17 mouse cellular contexts compared by ENCODE assay signal in genomic region chr14:33168750-33169149, GRCm38 (mm10).
"Had no signal": no experiment of that assay in that cellular context is flagged by ENCODE, and none has a peak within 500 bp of the region (broad histone marks: within the 10 kb centered on the region; RNA-seq: fewer than 3 reads in every experiment).

No protein-coding gene starts in this region.

- H3K4me1 ChIP-seq: liver, embryonic 13.5 days; midbrain, embryonic 10.5 days; midbrain, embryonic 13.5 days; neural tube, embryonic 13.5 days had no signal

- DNase-seq: kidney, adult 2 months; kidney, postnatal 25 days; layer of hippocampus, postnatal 36 days; liver, embryonic 13.5 days; lung, adult 2 months; right cerebral cortex, postnatal 4 days; thymus, adult 18-20 months; thymus, postnatal 36 days had no signal

- ATAC-seq: midbrain, embryonic 13.5 days; midbrain, embryonic 16.5 days had no signal

- H3K27me3 ChIP-seq: liver, embryonic 13.5 days; megakaryocyte, embryonic 14.5 days; midbrain, embryonic 13.5 days had no signal

- H3K4me2 ChIP-seq: liver, embryonic 13.5 days; midbrain, embryonic 13.5 days; neural tube, embryonic 13.5 days had no signal

- H3K9ac ChIP-seq: liver, embryonic 13.5 days; midbrain, embryonic 13.5 days; neural tube, embryonic 13.5 days had no signal

- H3K36me3 ChIP-seq: liver, embryonic 13.5 days; midbrain, embryonic 10.5 days; midbrain, embryonic 13.5 days; neural tube, embryonic 13.5 days had no signal

- H3K4me3 ChIP-seq: left cerebral cortex, adult 2 months; liver, embryonic 13.5 days; megakaryocyte, embryonic 14.5 days; midbrain, embryonic 10.5 days; midbrain, embryonic 13.5 days; myocyte; neural tube, embryonic 13.5 days had no signal

- H3K27ac ChIP-seq: kidney, postnatal 0 days; left cerebral cortex, adult 2 months; liver, embryonic 13.5 days; macrophage; midbrain, embryonic 10.5 days; midbrain, embryonic 13.5 days; neural tube, embryonic 13.5 days had no signal

- H3K9me3 ChIP-seq: liver, embryonic 13.5 days; midbrain, embryonic 10.5 days; midbrain, embryonic 13.5 days; neural tube, embryonic 13.5 days had no signal
